Mouse (Mus musculus) left cerebral cortex, postnatal 4 days (tissue): ENCODE measurements around the gene Gm20388. TPM values are rescaled to one million over a fixed set of nuclear protein-coding genes. Genes with fewer than 3 reads are reported as not detected.

Experiments
- DNase-seq: peaks from one replicate; pipeline ENCODE4 v3.0.0-alpha.2; 2022
- intact Hi-C: fragments of 180-260 bp; cut with DNase I; formaldehyde crosslinking; loops from one replicate; pipeline ENCODE4 v1.15.1; 2025
- total RNA-seq, 2 experiments: library from RNA; stranded (reverse); gene quantifications; 2 replicates each; pipeline ENCODE4 v1.2.3; 2021

Gene Gm20388
- total RNA-seq, 2 experiments from 2014 or later: 6.5 to 12.8 TPM

DNA sequence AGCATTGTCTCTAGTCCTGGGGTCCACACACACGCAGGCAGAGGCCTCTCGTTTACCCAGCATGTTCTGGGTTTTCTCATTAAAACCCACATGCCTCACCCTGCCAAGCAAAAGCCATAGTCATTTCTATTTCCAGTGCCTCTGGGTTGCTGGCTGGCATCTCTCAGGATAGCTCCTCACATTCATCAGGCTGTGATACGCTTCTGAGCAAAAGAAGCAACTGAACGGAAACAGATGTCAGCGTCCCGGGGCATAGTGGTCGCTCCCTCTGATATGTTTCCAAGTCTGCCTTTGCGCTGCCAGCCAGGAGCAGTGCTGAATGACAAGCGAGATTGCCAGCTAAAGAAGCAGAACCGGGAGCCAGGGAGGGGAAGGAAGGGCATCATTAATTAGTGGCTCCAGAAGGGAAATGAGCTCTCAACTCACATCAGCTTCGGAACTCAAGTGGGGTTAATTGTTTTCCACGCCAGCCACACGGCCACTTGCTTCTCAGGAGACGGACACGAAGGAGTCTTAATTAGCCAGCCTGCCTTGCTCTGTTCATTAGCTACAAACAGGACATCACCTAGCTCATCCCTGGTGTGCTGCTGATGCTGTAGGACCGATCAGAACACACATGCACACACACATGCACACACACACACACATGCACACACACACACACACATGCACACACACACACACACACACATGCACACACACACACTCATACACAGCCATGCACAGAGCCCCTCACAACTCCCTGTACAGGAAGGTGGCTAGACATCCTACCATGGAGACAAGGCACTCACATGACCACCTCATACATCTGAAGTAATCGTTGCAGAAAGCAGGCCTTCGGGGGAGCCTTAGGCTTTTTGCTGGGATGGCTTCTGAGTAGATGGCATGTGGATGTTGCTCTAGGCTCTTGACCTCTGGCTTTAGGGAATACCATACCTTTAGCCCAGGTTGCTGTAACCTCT, 4160.0 kb downstream of the Gm20388 start:
- intact Hi-C loops: no loop called here
- DNase-seq: peak; percentile 89

DNA sequence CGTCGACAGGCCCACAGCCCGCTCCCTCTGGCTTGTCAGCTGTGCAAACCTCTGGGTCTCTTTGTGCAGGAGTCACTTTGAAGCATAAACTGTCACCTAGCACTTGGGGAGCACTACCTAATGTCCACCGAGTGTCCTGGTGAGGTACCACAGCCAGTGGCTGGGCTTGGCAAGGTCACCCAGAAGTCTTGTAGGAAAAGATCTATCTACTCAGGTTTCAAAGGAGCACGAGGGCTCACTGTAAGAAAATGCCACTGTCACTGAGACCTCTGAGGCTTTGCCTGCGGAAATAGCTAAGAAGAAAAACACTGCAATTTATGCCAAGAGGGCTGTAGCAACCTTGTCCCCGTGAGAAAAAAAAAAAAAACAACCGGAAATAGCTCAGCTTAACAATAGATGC, 4165.3 kb downstream of the Gm20388 start:
- intact Hi-C loops: loop anchor here (5.0 kb wide), 1 partner anchor 156 kb away; the partner anchor contains the start of gene Galnt2
- no peak for DNase-seq

DNA sequence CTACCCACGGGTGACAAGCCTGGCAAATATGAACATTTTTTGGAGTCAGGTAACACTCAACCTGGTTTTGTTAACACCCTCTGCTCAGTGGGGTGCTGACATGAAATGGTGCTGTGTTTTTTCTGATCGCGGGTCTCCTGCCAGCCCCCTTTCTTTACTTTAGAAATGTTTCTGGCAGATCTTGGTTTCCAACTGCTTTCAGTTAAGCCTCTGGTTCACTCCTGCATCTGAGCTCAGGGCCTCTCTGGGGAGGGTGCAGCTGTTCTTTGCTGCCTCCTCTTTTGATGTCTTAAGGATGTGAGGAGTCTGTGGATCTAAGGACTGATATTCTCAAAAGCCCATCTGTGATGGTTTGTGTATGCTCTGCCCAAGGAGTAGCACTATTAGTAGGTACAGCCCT, 4165.8 kb downstream of the Gm20388 start:
- intact Hi-C loops: loop anchor here (5.0 kb wide), 1 partner anchor 156 kb away; the partner anchor contains the start of gene Galnt2
- no peak for DNase-seq

DNA sequence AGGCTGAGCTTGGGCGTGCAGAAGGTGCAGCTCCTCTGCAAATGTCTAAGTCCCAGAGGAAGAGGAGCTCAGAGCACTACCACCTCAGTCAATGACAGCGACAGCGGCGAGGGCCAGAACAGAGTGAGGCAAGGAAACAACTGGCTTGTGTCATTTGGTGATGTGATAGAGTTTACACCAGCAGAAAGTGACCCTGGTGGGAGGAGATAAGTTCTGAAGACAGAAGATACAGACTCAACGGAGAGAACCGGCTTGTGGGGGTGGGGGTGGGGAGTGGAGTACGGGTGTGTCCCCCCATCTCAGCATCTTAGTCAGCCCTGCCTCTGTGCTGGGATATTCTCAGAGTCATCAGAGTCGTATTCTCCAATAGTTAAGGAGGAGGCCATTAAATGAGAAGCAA, 4166.7 kb downstream of the Gm20388 start:
- intact Hi-C loops: loop anchor here (5.0 kb wide), 1 partner anchor 155 kb away; the partner anchor contains the start of gene Galnt2

DNA sequence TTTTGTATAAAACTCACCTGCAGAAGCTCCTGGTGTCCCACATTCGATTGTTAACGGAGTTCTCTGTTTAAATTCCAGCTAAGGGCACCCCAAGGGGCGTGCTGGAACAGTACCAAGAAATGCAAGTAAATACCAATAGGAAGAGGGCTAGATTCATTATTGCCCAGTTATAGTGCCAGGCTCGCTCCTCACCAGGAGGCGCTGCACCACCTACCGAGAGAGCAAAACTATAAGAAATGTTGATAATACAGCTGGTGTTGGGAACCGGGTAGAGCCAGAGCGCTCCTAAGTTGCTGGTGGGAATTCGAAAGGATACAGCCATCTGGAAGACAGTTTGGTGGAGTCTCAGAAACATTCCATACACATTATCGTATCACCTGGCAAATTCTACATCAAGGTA, 4167.4 kb downstream of the Gm20388 start:
- intact Hi-C loops: loop anchor here (5.0 kb wide), 1 partner anchor 154 kb away; the partner anchor contains the start of gene Galnt2

More for the DNA sequence above, 4166.7 kb downstream of the Gm20388 start:
- no peak for DNase-seq

DNA sequence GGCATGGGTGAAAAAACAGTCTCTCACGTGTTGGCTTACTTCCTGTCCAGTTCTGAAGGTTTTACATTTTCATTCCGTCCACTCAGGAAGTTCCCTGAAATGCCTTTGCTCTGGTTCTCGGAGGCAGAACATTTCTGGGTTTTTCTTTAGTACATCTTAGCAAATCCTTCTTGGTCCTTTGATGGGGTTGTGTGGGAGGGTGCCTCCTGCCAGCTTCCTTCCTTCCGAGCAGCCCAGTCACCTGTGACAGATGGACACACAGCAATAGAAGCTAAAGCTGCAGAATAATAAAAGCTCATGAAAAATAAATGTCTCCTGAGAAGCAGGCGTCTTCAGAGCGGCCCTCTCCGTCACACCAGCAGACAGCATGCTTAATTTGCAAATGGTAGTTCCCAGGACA, 4168.3 kb downstream of the Gm20388 start:
- intact Hi-C loops: loop anchor here (5.0 kb wide), 1 partner anchor 153 kb away; the partner anchor contains the start of gene Galnt2
- DNase-seq: no peak

More for the DNA sequence above, 4167.4 kb downstream of the Gm20388 start:
- no peak for DNase-seq

DNA sequence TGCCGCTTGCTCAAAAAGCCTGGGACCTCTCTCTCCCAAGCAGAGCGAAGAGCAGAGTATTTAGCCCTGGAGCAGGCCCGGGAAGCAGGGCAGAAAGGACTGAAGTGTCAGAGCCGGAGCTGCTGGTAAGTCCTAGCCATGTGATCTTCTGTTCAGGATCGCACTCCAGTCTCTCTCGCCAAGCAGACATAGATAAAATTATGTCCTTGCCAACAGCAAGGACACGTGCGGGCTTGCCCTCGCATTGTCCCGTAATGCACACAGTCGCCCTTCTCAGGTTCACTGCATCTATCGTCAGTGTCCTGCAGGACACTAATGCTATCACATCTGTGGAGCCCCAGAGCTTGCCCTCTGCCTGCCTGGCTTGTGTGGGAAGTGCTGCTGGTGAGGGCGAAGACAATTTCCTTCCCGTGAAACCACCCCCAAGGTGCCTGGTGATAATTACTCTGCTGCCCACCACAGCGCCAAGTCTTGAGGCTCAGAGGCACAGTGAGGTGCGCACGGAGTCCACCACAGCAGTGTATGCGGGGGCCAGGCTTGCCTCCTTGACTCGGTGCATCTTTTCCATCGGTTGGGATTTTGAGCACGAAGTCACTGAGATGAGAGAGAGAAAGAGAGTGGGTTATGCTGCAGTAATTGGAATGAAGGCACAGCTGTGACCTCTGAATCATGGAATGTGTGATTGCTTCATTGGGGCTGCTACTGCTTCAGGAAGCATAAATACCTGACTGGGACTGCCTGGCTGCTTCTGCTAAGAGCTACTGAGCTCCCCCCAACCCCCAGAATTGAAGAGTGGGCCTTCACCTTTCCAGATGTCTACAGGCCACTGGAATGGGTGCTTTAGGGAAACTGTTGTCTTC, 4170.1 kb downstream of the Gm20388 start:
- DNase-seq: no peak
- intact Hi-C loops: no loop called here

DNA sequence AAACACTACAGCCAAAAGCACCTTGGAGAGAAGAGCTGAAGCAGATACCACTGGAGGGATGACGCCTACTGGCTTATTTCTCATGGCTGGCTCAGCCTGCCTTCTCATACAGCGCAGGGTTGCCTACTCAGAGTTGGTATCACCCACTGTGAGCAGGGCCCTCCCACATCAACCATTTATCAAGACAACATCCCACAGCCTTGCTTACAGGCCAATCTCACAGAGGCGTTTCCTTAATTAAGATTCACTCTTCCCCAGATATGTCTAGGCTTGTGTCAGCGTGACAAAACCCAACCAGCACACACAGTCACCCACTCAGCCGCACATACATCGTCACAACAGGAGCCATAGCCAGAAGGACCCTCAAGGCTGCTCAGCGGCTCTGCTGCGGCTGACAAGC, 4172.0 kb downstream of the Gm20388 start:
- no peak for DNase-seq
- intact Hi-C loops: no loop called here

DNA sequence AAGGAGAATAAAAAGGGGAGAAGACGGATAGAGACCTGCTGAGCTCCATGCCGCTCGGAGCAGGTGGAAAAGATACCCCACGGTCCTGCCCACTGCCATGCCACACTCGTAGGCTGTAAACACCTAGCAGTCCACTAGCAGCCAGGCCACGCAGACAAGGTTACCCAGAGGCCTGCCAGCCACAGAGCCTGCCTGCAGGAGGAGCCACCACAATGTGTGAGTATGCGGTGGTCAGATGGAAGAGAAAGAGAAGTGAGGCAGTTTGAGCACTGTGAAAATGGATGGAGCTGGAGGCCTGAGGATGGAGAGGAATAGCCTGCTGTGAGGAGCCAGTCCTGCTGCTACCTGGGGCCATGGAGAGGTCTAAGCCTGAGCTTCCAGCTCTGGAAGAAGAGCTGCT, 4173.0 kb downstream of the Gm20388 start:
- DNase-seq: no peak

DNA sequence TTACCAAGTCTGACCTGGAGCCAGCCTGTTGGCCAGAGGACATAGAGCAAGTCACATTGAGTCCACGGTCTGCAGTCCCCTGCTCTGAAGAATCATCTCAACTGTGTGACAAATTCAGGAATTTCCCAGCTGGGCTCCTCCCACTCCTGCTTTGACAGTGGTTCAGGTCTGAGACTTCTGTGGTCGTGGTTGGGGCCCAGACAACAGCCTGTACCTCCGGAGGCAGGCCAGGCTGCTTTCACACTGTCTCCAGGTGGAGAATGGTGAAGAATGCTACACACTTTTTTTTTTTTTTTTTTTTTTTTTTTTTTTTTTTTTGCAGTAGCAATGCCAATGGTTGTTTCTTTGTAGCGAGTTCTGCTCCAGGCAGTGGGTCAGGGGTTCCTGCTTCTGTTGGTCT, 4175.0 kb downstream of the Gm20388 start:
- no peak for DNase-seq
- intact Hi-C loops: no loop called here

More for the DNA sequence above, 4173.0 kb downstream of the Gm20388 start:
- intact Hi-C loops: no loop called here

DNA sequence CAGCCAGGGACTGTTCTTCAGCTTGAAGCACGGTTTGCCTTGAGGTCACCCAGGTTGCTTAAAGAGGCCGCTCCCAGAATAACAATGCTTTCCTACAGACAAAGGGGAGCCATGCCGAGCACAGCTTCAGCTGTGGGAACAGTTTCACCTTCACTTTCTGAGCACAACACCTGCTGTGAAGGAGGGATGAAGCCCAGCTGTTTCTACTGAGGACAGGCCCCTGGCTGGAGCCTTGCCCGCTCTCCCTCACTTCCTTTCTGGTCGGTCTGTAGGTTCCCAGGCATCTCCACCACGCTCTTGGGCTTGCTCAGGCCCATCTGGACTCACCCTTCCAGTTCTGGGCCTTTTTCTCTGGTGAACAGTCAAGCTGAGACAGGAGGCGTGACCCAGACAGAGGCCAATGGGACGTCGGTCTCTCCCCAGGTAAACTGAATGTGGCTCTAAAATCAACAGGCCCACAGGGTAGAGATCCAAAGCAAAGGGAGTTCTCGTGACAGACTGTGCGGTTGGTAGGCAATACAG, 4177.5 kb downstream of the Gm20388 start:
- intact Hi-C loops: no loop called here

DNA sequence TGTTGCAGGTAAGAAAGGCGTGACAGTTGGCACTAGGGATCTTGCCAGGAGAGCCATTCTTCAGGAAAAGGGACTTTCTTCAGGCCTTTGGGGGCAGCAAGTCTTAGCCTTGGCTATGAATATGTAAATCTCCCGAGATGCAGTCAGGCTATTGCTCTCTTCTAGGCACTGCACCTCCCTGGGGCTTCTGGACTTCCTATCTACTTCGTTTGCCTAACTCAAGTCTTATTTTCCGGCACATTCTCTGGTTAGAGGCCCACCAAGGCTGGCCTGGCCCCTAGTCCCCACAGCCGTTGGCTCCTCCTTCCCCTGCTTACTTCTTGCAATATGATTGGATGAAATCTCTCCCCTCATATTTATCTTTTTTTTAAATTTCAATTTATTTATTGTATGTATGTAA, 4178.4 kb downstream of the Gm20388 start:
- intact Hi-C loops: no loop called here

More for the DNA sequence above, 4177.5 kb downstream of the Gm20388 start:
- DNase-seq: no peak

DNA sequence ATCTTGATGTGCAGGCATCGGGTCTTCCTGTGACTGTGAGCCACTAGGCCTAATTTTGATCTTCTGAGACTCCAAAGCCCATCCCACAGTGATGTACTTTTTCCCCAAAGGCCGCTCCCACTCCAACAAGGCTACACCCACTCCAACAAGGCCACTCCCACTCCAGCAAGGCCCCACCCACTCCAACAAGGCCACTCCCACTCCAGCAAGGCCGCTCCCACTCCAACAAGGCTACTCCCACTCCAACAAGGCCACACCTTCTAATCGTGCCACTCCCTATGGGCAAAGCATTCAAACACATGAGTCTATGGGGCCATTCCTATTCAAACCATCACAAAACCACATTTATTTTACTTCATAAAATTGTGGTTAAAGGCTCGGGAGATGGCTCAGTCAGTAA, 4179.8 kb downstream of the Gm20388 start:
- intact Hi-C loops: no loop called here
- DNase-seq: no peak

More for the DNA sequence above, 4178.4 kb downstream of the Gm20388 start:
- no peak for DNase-seq

DNA sequence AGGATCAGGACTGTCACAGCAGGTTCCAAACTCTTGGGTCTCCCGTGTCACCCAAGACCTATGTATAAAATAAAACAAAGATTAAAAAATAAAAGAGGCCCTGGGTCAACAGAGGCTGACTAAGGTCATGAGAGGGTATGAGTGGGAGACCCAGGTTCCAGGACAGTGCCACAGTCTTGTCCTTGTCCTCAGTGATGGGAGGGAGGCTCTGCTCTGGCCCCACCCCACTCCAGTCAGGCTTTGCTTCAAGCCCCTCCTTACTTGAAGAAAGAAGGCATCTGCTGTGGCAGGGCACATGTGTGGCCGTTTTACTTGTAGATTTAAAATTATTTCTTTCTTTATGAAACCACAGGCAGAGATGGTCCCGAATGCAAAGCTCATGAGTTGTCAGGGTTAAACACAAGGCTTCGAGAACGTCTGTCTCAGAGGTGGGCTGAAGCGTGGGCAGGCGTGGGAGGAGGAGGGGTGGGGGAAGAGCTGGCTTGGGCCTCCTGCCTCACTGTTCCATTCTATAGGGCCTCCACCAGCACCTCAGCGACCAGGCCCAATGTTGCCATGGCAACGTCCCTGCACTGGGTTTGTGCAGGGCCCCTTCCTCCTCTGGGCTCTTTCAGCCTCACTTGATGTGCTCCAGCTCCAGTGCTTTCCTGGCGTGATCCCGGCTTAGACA, 4188.4 kb downstream of the Gm20388 start:
- intact Hi-C loops: no loop called here
- DNase-seq: peak; percentile 51

DNA sequence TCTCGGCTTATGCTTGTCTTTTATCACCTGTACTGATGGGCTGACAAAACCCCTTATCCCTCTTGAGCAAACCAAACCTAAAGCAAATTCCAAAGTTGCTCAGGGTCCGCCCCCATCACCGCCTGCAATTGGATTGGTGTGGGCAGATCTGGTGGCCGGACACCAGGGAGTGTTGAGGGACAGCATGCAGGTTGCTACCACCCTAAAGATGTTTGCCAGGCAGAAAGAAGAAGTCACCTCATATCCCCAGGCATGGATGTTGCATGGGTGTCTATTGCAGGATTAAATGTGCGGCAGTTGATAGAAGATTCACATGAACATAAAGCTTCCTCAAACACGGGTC, 4189.0 kb downstream of the Gm20388 start:
- DNase-seq: no peak
- intact Hi-C loops: no loop called here

DNA sequence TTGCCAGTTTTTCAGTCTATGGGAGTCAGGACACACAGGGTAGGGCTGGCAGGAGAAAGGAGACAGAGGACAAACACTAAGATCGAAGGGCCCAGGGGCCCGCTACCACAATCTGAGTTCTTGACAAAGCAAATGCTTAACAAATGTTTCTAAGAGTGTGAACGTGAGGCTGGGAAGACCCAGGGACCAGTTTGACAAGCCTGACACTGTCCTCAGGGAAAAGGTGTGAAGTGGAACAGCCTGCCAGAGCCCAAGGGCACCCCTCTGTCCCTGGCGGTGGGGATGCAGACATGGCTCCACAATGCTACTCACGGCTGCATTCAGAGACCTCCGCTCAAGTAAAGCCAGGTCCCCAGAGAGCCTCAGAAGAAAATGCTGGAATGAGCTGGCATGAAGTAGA, 4195.2 kb downstream of the Gm20388 start:
- intact Hi-C loops: no loop called here

DNA sequence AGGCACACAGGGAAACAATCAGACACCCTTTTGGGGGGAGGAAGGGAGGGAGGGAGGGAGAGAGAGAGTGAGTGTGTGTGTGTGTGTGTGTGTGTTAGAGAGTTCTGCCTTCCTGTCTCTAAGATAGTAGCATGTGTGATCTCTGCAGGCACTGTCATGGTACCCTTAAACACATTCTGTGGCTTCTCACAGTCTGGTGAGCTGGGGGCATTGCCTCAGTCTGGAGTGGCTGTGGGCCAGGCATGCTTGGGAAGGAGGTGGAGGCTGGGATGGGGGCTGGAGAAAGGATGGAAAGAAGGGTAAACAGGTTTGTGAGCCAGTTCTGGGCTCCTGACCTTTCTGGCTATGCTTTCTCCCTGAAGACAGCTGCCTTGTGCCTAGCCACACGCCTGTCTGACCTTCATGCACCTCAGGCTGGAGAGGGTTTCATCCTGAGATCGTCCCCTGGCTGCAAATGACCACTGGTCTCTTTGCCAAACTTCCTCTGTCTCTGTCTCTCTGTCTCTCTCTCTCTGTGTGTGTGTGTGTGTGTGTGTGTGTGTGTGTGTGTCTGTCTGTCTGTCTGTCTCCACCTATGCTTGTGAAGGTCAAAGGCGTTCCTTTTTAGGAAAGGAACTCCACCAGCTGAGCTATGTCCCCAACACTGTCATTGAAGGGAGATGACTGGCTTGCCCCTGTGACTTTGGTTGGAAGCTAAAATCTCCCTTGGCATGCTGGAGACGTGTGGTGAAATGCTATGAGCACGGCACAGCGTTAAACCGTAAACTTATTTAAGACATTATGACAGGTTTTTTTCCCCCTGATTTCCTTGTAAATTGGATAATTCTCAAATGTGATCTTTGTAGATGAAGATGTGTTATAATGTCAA, 4195.9 kb downstream of the Gm20388 start:
- intact Hi-C loops: no loop called here
- peak; percentile 22 for DNase-seq

More for the DNA sequence above, 4195.2 kb downstream of the Gm20388 start:
- DNase-seq: no peak

DNA sequence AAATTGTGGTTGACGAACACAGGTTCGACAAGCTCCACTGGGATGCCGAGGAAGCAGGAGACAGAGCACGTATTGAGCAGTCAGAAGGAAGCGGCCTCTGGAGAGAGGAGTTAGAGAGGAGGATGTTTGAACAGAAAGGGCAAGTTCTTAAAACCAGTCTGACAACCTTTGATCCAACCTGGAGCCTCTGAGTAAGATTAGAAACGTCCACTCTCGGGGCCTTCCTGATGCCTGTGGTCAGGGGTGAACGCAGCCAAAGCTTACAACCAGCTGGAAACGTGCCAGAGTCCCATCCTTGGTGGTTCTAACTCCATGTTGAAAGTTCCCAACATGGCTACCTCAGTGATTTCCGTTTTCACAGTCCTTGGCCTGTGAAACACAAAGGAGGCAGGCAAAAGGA, 4202.5 kb downstream of the Gm20388 start:
- intact Hi-C loops: no loop called here
- DNase-seq: no peak

DNA sequence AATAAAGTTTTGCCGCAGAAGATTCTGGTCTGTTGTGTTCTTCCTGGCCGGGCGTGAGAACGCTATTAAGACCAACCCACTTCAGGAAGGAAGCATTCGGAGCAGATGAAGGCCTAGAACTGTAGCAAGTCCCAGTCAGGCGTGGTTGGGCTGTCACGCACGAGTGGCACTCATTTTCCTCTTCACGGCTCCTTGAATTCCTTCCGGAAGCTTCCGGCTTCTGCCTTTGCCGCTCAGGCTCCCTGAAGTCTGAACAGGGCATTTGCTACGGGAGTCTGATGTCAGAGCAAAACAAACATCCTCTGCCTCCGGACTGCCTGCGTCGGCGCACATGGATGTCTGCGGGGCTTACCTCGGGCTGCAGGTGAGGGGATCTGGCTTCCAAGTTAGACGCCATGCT, 4214.6 kb downstream of the Gm20388 start:
- DNase-seq: no peak
- intact Hi-C loops: no loop called here
